Mouse (Mus musculus): ENCODE measurements around the gene Rgs10.

The Rgs10 gene

DNA sequence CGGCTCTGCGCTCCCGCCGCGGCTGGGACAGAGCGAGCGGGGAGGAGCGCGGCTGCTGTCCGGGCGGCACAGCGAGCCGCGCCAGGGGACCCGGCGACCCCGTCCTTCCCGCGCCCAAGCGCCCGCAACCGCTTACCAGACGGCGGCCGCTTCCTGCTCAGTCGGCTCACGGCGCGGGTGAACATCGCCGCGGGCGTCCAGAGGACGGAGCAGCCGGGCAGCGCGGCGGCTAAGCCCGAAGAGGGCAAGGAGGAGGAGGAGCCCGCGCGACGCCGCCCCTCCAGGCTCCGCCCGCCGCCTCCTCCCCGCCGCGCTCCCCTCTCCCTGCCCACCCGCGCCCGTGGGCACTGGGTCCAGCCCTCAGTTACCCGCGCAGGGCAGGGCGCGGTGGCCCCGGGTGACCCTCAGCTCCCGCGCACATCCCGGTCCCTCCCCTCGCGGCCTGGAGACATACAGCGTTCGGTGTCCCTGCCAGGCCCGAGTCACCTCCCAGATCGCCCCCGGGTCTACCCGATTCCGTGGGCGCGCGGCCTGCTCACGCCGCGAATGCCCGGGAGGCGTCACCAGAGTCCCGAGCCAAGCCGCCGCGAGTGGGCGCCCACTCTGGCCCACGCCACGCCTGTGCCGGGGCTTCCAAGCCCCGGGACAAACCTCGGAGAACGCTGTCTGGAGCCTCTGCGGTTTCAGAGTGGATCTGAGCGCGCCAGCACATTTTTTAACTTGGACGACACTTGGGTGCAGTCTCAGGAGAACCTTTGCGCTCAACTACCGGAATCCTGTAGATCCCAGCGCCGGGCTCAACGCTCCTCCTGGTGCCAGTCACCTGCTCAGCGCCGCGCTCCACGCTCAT lies at the start of gene Rgs10:
TSS of gene Rgs10 (minus strand) at position 829 of the 850 bp plus-strand sequence.
- DNase-seq: peak; percentile 73

DNA sequence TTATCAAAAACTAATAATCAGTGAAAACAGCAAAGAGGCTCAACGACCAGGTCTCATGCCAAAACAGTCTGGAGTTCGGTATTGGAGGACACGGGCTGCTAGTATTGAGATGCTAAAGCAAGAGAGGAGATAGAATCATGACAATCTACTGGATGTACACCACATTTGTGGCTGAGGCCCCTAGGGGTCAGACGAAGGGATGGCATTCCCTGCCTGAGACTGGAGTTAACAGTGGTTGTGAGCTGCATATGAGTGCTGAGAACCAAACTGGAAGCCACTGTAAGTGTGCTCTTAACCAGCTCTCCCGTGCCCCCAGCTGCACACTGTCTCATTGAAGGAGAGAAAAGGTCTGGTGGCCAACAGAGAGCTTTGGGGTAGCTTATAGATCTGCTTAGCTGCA lies 43.8 kb upstream of the Rgs10 start:
- DNase-seq: no peak

DNA sequence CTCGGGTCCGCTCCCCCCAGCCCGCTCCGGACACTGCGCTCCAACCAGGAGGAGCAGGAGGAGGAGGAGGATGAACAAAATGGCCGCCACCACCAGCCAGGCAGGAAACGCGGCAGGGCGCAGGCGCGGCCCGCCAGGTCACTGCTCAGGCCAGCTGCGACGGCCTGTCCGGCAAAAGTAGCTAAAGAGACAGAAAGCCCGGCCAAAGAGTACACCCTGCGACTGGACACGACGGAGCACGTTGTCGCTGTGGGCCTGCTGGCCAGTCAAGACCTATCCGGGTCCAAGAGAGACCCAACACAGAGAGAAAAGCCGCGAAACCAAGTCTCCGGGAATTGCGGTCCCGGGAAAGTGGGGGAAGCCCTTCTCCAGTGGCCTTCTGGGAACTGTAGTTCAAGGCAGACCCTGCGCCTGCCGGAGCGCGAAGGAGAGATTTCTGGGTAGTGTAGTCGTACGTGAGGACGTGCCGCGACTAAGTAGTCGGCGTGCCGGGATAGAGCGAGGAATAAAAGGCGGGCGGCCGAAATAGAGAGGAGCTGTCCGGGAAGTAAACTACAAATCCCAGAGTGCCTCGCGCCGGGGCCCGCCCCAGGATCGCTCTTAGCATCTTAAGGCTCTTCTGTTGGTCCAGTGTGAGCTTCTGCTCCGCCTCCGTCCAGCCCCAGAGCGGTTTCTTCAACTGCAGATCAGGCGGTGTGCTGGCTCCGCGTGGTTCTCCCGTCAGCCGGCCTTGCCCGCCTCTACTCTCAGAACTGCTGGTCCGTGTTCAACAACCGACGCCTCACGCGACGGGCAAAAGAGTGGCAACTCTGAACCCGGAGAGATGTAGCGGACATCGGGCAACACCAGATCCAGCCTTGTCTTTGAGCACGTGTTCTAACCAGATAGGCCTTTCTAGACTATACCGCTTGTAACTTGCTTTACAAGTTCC lies 43.0 kb upstream of the Rgs10 start, which contains the start of gene Tial1:
TSS of gene Tial1 (minus strand) at position 433 of the 931 bp plus-strand sequence.
- DNase-seq: peak; percentile 99

DNA sequence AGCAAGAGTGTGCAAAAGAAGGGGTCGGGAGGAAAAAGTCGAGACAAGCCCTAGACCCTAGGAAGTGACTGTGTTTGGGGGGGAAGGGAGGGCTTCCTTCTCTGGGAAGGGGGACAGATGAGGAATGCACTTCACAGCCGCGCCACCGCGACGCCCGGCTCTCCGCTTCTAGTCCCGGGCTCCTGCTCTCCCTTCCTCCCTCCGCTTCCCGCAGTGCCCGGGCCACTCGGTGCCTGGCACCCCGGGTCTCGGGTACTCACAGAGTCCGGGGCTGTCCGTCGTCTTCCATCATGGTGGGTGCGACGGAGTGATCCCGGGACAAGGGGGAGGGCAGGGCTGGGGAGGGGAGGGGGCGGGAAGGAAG lies 42.3 kb upstream of the Rgs10 start:
- DNase-seq: no peak

DNA sequence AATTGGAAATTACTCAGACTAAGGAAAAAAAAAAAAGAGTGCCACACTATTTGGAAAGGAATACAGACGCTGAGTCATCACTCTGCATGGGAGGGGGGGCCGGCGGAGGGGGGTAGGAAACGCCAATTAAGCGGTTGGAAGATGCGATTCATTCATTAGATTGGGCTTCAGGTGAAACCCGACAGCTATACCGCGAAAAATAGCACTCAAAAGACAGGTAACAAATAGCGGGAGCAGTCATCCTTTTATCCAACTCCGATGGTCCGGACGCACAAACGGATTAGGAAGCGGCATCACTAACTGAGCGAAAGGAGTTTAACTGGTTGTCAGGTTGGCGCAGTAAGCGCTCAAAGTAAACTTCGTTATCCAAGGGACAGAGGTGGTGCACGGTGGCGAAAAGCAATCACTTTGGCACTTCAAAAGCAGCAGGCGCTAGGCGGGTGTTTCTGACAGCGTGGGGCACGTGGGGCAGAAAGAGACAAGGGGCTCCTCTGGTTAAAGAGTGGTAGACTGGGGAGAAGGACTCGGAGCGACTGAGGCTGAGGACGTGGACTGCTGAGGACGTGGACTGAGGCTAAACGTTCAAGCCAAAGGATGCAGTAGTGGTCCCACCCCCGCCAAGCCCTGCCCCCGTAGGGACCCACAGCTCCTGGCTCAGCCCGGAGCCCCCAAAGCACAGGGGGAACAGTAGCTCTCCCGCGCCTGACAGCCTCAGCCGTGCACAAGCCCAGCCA lies 41.7 kb upstream of the Rgs10 start:
- DNase-seq: peak; percentile 35

DNA sequence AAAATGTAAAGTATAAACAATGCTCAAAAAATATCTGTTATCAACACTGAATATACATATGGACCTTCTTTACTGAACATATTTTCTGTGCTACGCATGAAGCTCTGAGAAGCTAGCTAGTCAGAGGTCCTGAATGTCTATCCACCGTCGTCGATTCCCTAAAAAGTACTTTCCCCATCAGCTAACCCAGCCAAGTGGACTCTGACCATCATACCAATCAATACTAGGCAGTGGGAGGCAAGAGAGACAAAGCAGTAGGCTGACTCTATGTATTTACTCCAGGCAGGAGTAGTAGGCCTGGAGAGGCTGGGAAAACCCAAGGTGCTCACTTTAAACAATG lies 41.2 kb upstream of the Rgs10 start:
- no peak for DNase-seq

DNA sequence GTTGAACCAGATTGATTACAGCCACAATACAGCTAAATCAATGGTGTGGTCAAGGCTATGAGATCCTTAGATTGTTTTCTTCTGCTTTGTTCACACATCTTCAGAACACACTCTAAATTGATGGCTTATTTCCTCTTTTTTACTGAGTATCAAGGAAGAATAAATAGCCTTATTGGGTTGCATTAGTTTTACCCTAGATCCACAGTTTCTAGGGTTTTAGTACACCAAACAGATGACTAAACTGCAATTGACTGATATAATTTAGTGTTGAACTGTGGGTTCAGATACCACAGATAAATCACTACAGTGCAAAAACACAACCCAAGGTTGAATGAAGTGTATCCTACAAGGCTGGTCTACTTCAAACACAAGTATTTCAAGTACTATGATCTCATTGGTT lies 39.5 kb upstream of the Rgs10 start:
- DNase-seq: no peak

DNA sequence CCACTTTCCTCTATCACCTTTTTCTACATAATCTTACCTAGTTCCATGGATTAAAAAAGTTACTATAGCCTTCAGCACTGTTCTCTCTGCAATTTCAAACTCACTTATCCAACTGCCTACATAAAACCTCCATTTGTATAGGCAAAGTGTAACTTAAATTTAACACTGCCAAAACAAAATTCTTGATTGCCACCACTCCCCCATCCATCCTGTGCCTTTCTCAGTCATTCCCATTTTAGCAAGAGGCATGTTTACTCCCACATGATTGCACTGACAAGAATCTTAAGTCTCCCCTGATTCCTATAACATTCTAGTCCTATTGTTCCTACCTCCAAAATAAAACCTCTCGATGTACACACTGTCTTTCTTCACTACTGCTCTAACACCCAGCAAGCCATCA lies 34.2 kb upstream of the Rgs10 start:
- no peak for DNase-seq

DNA sequence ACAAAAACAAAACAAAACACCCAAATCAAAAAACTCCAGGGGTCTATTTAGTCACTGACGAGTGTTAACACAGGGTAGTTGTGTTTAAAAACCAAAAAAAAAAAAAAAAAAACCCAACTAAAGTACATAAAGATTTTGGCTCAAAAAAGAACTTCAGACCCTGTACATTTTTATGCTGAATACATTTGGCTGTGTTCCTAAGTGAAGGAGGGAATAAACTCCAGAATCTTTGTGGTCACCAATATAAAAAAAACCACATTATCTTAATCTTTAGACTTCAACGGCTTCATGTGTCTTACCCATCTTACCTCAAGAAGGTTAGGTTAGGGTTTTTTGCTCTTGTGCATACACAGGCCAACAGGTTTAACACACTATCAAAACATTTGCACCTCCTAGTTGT lies 22.0 kb upstream of the Rgs10 start:
- DNase-seq: no peak

DNA sequence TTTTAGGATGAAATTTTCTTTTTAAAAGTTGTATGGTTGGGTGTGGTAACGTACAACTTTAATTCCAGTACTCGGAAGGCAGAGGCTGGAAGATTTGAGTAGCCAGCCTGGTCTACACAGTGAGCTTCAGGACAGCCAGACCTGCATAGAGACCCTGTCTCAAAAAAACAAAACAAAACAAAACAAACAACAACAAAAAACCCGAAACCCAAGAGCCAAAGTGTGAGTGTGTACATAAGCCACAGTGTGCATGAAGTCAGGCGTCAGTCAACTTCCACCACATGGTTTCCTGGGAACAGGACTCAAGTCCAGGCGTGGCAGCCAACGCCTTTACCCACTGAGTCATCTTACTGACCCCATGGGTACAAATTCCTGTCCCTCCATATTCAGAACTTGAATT lies 20.7 kb upstream of the Rgs10 start:
- no peak for DNase-seq

DNA sequence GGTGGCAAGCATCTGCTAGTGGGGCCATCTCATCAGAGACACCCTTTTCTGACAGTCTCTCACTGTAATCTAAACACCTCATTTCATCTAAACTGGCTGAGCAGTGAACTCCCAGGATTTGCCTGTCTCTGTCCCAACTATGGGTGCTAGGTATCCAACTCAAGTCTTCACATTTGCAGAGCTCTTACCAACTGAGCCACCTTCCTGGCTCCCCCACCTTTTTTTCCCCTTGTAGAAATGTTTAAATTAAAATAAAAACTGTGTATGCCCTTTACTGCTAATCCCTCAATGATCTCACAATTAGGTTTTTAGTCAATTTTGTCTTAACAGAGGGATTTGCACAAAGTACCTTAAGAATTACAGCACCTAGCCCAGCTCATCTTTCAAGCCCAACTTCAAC lies 19.6 kb upstream of the Rgs10 start:
- DNase-seq: no peak

DNA sequence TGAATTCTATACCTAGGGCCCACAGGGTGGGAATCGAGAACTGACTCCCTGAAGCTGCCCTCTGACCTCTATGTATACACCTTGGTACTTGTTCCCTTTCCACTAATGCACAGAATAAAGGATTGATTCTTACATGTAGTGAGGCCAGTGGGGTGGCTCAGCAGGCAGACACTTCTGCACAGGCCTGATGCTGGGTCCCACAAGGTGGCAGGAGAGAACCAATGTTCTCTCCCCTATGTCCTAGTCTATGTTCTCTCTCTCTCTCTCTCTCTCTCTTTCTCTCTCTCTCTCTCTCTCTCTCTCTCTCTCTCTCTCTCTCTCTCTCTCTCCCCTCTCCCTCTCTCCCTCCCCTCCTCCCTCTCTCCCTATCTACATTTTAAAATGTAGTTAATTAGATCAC lies 14.7 kb upstream of the Rgs10 start:
- no peak for DNase-seq

DNA sequence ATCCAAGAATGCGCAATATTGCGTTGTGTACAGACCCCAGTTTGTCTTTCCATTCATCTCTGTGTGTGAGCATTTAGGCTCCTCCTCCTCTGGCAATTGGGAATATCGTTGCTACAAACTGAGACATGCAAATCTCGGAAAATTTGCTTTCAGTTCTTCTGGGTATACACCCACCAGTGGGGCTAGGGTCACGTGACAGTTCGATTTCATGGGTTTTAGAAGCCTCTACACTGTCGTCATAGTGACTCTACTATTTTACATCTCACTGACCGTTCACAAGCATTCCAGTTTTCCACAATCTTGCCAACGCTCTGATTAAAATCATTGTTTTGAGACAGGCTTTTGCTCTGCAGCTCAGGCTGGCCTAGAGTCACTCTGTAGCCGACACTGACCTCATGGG lies 14.0 kb upstream of the Rgs10 start:
- no peak for DNase-seq

DNA sequence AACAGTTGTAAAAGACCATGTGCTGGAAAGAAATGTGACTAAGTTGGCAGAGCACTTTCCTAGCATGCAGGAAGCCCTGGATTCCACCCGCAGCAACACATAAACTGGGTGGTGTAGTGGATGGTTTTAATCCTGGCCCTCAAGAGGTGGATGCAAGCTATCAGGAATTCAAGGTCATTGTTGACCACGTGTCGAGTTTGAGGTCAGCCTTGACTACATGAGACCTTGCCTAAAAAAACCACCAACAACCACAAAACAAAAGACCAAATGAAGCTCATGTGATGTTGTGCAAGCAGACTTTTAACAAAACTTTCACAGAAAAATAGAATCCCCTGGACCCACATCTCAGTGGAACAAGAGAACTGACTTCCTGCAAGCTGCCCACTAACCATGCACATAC lies 3.9 kb upstream of the Rgs10 start:
- no peak for DNase-seq

DNA sequence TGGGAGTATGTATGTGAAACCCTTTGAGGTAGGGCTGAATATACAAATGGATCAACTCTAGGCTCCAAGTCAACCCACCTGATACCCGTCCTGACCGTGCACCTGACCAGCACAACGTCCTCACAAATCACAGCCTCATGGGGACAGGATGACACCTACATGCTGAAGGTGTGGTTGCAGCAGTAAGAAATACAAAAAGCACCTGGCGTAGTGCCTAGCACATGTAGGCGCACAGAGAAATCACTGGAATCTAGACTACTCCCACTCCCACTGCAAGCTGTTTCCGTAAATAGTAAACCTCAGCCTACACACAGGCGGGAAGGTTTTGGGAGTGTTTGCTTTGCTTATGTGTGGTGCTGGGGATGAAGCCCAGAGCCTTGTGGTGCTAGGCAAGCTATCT lies 3.1 kb upstream of the Rgs10 start:
- no peak for DNase-seq

DNA sequence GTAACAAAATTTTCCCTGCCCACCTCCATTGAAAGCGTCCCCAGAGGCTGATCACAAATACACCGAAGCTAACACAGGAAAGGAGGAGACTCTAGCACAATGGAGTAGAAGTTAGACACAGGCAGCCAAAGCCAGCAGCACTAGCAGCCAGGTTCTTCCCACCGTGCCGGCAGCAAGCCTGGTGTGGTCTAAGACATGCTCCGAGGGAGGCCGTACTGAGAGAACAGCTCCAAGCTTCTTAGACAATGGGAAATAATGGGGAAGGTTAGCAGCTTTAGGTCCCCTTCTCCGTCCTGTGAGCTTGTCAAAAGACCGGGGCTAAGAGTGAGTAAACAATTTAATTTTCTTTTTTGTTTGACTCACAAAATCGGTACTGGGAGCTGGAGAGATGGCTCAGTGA lies 1.1 kb upstream of the Rgs10 start:
- no peak for DNase-seq

DNA sequence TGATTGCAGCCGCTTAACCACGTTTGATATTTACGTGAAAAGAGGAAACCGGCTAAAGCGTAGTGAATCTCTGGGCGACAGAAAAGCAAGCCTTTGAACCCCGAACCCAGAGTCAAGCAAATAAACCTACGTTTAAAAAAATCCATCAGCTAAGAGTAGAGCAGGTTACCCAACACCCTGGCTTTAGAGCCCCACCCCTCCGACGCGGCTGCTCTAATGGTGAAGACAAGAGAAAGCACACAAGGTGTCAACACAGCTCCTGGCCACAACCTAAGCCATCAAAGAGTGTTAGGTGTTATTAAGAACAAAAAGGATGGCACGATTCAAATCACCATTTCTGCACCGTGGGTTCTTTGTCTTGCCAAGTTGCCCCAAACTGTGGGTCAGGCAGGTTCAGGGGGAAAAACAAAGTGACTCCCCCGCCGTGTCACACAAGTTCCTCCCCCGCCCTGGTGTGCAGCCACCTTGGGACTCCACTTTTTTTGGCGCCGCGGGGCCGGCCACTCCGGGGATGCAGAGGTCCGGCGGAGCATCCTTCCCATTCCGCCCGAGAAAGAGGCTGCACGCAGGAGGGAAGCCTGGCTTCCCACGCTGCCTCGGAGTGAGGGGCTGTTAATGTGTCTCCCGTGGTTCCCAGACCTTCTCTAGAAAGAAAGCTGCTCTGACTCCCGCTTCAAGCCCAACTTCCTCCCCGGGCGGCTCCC lies 1.2 kb downstream of the Rgs10 start:
- DNase-seq: no peak

DNA sequence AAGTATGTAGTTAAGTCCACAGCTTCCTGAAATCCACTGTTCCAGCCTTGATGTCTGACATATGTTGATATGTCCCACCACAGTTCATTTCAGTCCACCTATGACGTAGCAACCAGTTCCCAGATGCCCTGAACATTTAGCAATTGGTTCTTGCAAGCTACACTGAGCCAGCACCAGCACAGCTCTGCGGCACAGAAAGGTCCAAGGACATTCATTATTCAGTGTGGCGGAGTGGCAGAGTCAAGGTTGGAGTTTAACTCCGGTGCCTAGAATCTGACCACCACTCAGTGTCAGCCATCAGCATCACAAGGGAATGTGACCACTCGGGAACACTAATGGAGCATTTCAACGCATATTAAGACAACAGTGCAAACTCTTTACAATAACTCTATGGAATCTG lies 1.9 kb downstream of the Rgs10 start:
- no peak for DNase-seq

DNA sequence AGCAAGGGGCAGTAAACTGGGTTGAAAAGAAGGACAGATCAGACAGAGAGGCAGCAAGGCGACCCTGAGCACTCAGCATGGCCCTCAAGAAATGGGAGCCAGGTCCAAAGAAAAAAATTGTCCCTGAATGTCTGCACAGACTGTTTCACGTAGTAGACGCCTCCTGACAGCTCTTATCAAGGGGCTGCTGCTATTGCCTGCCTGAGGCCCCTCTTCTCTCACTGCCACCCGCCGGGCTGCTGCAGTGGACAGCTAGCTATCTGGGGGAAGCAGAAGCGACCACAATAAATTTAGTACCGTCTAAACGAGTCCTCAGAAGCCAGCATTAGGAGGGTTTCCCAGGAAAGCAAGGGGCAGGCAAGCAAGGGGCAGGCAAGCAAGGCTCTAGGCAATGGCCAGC lies 4.1 kb downstream of the Rgs10 start:
- no peak for DNase-seq

DNA sequence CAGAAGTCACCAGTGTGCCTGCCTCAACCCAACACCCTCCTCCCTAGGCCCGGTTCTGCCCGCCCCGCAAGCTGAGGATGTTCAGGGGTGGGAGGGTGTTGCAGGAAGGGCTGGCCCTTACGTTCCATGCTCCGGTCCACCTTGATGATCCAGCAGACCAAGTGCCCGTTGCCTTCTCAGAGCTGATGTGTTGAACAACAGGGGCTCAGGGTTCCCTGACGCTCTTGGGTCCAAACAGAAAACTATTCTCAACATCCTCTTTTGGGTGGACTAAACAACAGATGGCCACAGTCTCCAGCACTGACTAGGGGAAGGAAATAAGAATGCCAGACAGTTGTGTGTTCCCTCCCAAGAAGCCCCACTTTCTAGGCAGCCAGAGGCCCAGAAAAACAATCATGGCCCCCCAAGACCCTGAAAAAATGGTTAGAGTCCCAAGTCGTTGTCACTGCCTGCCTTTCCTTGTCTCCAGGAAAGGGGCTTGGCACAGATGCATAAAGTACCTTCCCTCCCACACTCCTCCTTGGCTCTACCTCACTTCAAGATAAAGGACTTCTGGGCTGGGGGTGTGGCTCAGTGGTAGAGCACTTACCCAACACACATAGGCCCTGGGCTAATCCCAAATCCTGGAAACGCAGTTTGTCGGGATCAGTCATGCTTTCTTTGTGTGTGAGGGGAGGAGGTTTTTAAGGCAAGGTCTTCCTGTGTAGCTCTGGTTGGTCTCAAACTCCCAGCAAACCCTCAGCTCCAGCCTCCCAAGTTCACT lies 6.3 kb downstream of the Rgs10 start:
- DNase-seq: no peak

DNA sequence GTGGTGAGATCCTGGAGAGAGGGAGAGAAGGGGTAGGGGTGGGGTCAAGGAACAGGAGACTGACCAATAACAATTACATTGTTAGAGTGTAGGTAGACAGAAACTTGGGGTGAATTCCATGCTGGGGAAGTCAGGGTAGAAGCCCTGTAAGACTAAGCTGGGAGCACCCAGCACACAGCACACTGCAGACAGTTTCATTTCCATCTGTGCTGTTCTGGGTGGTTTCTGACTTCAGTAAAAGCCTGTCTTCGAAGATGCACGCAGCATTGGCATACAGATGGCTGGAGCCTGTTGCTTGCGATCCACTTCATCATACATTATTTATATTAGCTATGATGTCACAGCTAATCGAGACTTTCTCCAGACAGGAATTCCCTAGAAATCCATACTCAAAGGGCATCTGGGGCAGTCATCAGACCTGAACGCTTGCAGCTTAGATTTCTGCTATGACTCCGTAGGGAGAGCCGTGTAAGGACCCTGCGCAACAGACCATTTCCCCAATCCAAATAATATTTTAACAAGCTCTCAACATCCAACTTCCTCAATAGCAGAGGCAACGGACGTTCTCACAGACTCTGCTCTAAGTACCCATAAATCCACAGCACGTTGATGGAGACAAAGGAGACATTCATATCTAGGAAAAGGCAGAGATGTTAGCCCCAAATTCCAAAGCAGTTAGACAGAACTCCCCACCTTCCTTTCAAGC lies 7.7 kb downstream of the Rgs10 start:
- no peak for DNase-seq
